Mouse (Mus musculus): ENCODE measurements around the gene Sh3rf3.

Gene Sh3rf3

DNA sequence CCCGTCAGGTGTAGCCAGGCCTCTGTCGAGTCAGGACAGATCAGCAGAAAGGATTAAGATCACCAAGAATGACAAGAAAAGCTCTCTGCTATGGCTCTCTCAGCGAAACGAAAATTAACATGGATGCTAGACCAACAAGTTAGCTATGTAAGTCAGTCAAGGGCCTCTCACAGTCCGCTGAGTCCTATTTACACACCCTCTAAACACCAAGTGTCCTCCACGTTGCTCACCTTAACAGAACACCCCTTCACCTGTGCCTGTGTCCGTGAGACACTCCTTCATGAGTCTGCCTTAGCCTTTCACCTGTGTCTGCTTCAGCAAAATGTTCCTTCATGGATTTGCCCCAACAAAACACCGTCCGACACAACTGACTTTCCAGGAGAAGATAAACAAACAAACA lies 300.2 kb downstream of the Sh3rf3 start:
- no peak for DNase-seq

GRCm38 (mm10) chr10:59114535-59115291 lies 301.6 kb downstream of the Sh3rf3 start:
- no peak for DNase-seq

DNA sequence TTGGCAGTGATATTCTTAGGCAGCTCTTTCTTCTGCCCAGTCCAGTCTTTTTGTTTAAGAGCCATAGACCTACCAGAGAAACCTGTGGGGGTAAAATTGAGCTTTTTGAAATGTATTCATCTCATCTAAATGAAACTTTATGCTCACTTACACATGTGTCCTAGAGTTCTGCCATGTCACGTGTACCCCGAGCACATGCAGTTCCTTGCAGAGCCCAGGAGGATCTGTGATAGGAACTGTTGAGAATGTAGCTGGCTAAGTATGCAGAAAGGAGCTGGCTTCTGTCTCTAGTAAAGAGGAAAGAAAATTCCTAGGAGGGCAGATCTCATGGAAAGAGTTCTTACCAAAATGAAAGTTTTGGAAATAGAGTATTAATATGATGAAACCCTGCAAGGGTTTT lies 302.5 kb downstream of the Sh3rf3 start:
- DNase-seq: no peak

DNA sequence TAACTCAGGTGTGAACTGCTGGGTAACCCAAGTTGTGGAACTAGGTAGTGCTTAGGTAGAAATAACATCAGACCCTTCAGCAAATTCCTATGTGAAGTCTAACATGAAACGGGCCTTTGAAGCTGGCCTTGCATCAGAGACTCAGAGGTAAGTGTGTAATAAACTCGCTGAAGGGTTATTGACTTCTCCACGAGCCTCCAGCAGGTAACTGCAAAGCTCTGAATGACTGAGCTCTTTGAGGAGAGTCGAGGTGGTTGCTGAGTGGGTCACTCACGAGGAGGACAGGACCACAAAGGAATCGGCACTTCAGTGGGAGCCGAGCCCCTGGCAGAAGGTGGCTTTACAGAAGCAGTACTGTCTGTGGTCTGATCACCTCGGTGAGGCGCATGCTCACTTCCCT lies 303.2 kb downstream of the Sh3rf3 start:
- DNase-seq: no peak

GRCm38 (mm10) chr10:59117555-59117954 lies 304.4 kb downstream of the Sh3rf3 start:
- no peak for DNase-seq

DNA sequence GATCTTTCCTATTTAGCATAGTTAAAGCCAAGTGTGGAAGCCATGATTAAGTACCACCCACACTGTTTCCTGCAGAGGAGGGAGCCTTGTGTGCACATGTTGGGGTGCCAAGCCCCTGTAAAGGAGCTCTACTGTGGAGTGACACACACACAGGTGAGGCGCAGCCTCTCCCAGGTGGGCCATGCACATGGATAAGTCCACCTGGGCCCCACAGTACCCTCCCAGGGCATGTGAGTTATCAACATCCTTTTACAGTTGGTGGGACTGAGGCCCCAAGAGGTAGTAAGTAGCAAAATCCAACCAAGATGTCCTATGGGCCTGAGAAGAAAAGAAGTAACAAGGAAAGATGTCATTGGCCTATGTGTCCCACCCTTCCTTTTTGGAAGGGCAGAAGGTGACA lies 305.8 kb downstream of the Sh3rf3 start:
- DNase-seq: no peak

GRCm38 (mm10) chr10:59119811-59120210 lies 306.7 kb downstream of the Sh3rf3 start:
- no peak for DNase-seq

DNA sequence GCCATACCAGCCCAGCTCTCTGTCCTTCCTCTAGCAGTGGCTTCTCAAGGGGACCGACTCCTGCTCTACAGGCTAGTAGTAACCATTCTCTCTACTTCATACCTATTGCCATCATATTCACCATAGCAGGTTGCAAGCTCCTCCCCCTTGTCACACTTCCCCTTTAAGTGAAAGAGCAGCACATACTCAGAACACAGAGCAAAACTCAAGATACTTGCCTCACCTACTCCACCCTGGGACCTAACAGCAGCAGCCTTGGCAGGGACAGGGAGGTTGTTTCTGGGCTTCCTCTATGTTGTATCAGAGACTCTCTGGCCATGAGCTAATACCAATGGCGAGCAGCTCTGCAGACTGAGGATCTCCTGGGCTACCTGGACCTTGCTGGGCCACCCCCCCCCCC lies 312.3 kb downstream of the Sh3rf3 start:
- no peak for DNase-seq

DNA sequence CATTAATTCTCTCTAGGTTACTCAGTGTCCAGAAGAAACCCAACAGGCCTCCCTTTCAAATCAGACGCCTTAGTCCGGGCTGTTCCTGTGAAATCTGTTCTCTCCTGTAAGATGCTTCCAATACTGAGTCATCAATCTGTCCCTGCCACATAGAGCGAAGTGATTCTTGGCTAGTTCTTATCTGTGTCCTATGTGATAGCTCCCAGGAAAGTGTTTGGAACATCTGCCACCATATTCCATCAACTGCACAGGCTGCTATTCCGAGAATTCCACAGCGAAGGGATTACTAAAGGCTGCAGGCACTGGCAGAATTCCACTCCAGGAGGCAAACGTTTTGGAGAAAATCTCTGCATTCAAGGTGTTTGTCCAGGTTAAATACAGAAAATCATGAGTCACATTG lies 314.5 kb downstream of the Sh3rf3 start:
- DNase-seq: no peak

- DNase-seq: peak; percentile 35
Observed at GRCm38 (mm10) chr10:59131926-59132628, 318.9 kb downstream of the Sh3rf3 start.

- DNase-seq: no peak
Observed at GRCm38 (mm10) chr10:59133478-59134009, 320.4 kb downstream of the Sh3rf3 start.

- DNase-seq: peak; percentile 26
Observed at GRCm38 (mm10) chr10:59149956-59150383, 336.8 kb downstream of the Sh3rf3 start.

GRCm38 (mm10) chr10:59150938-59151657 lies 337.9 kb downstream of the Sh3rf3 start:
- no peak for DNase-seq

GRCm38 (mm10) chr10:59152544-59153081 lies 339.5 kb downstream of the Sh3rf3 start:
- no peak for DNase-seq

DNA sequence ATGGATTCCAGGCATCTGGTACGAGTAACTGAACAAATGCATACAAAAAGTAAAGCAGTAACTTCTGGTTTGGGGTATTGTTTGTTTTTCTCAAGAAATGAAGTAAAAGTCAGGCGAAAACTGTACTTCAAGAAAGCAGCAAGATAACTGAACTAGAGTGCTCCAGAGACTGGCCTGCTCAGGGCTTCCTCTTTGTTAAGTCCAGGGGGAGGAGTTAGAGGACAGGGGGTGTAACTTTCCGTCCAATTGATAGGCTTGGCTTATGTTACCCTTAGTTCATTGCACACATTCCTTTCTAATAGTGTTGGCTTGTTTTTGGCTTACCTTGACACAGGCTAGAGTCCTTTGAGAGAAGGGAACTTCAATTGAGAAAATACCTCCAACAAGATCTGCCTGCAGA lies 345.5 kb downstream of the Sh3rf3 start:
- no peak for DNase-seq

GRCm38 (mm10) chr10:59162185-59162897 lies 349.2 kb downstream of the Sh3rf3 start:
- no peak for DNase-seq

- peak; percentile 17 for DNase-seq
Observed at GRCm38 (mm10) chr10:59166104-59166944, 353.2 kb downstream of the Sh3rf3 start.

DNA sequence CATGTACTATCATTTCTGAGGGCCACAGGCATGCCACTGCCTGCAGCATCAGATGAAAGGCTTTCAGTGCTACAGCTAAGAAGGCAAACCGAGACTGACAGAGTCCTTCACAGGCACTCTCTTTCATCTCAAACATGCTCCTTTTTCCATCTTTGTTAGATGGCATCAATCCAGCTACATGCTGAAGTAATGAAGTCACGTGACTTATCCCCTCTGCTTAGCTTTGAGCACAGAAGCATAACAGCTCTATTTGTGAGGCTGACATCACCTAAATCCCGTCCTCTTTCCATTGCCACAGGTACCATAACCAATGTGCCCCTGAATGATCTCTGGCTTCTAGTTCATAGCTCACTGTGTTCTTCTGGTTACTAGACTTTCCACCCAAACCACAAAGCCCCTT lies 357.9 kb downstream of the Sh3rf3 start:
- no peak for DNase-seq

GRCm38 (mm10) chr10:59172539-59172938 lies 359.4 kb downstream of the Sh3rf3 start:
- no peak for DNase-seq

- DNase-seq: no peak
Observed at GRCm38 (mm10) chr10:59179620-59180019, 366.5 kb downstream of the Sh3rf3 start.

GRCm38 (mm10) chr10:59182306-59182705 lies 369.1 kb downstream of the Sh3rf3 start:
- no peak for DNase-seq

All from thymus, postnatal 25 days (tissue).